Mouse (Mus musculus) frontal cortex, adult 2 months (tissue): Measurements from ENCODE around the gene Fosb. TPM values are rescaled to one million over a fixed set of nuclear protein-coding genes. Genes with fewer than 3 reads are reported as not detected.
A peak's percentile ranks its signal among the peaks of the same experiment; 100 is the strongest.

Experiments
- DNase-seq, 2 experiments: peaks; one replicate each; pipeline ENCODE4 v3.0.0; 2022; ENCODE audit warnings: low spot score in 1 of 2; ENCODE audit errors: extremely low spot score in 1 of 2
- polyA plus RNA-seq: library from polyadenylated mRNA; depleted of rRNA; stranded (reverse); fragments of >200 nt; gene quantifications from 2 replicates; pipeline ENCODE4 v1.2.3, GENCODE M21; 2012

Gene Fosb
- polyA plus RNA-seq, 1 experiment, result 6.3 TPM

- peak; percentile 75 to 91 for DNase-seq
Observed at GRCm38 (mm10) chr7:19332709-19333352, 23.0 kb upstream of the Fosb start.

GRCm38 (mm10) chr7:19331910-19332309, 22.1 kb upstream of the Fosb start:
- no peak for DNase-seq

GRCm38 (mm10) chr7:19328425-19328824, 18.6 kb upstream of the Fosb start:
- no peak for DNase-seq

GRCm38 (mm10) chr7:19327782-19328181, 17.9 kb upstream of the Fosb start:
- DNase-seq, result no peak

- DNase-seq, result peak; percentile 85 to 94
Observed at GRCm38 (mm10) chr7:19327128-19327527, 17.3 kb upstream of the Fosb start.

- DNase-seq, result peak in 1 of 2 experiments; percentile 73
Observed at GRCm38 (mm10) chr7:19326359-19326758, 16.5 kb upstream of the Fosb start.

- DNase-seq, result no peak
Observed at GRCm38 (mm10) chr7:19325262-19326199, 15.7 kb upstream of the Fosb start.

- DNase-seq, result no peak
Observed at GRCm38 (mm10) chr7:19324221-19324620, 14.4 kb upstream of the Fosb start.

GRCm38 (mm10) chr7:19322489-19322888, 12.6 kb upstream of the Fosb start:
- DNase-seq, result no peak

- no peak for DNase-seq
Observed at GRCm38 (mm10) chr7:19321464-19321863, 11.6 kb upstream of the Fosb start.

- DNase-seq, result no peak
Observed at GRCm38 (mm10) chr7:19320637-19321036, 10.8 kb upstream of the Fosb start.

- peak; percentile 90 to 95 for DNase-seq
Observed at GRCm38 (mm10) chr7:19319906-19320305, 10.1 kb upstream of the Fosb start.

- no peak for DNase-seq
Observed at GRCm38 (mm10) chr7:19319458-19319857, 9.6 kb upstream of the Fosb start.

- DNase-seq, result no peak
Observed at GRCm38 (mm10) chr7:19318676-19319075, 8.8 kb upstream of the Fosb start.

- DNase-seq, result no peak
Observed at GRCm38 (mm10) chr7:19318201-19318600, 8.3 kb upstream of the Fosb start.

- DNase-seq, result no peak
Observed at GRCm38 (mm10) chr7:19316451-19317161, 6.8 kb upstream of the Fosb start.

- no peak for DNase-seq
Observed at GRCm38 (mm10) chr7:19314033-19314432, 4.2 kb upstream of the Fosb start.

- no peak for DNase-seq
Observed at GRCm38 (mm10) chr7:19311991-19312390, 2.1 kb upstream of the Fosb start.

- DNase-seq, result no peak
Observed at GRCm38 (mm10) chr7:19309278-19309883, 470 bp downstream of the Fosb start.

- DNase-seq, result peak; percentile 95 to 98
Observed at GRCm38 (mm10) chr7:19308454-19309277, 1.2 kb downstream of the Fosb start.
